Mouse (Mus musculus) testis, adult 2 months (tissue): ENCODE measurements around the gene Josd1.

Experiments used
- CTCF ChIP-seq: fragments of 200-500 bp; IDR thresholded peaks from 2 replicates; pipeline ENCODE4 v1.5.1; 2012; ENCODE audit warnings: low read depth, mild to moderate bottlenecking, inconsistent platforms, low read length, moderate library complexity; ENCODE audit not compliant: control insufficient read depth, insufficient read depth, insufficient replicate concordance
- POLR2A ChIP-seq: fragments of 200-500 bp; IDR thresholded peaks from 2 replicates; pipeline ENCODE4 v1.6.1; 2012; ENCODE audit warnings: low read depth, mild to moderate bottlenecking, inconsistent platforms, low read length, moderate library complexity; ENCODE audit not compliant: control insufficient read depth

DNA sequence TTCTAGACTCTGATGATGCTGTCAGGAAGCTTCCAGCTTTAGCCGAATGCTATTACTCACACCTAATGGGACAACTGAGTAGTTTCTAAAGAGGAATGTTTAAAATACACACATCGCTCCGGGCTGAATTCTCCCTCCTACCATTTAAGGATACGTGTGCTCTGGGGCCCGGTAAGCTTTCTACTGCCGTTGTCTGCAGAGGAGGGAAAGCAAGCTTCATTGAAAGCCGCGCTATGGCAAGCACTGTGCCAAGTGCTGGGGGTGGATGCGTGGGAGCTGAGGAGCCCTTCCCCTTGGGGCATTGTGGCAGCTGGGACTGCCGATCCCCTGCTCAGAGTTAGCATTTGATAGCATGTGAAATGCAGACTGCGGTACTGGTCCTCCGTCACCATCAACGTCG is 31.3 kb downstream of the Josd1 start:
- TF ChIP-seq CTCF (no peak), POLR2A (no peak)
